17 mouse cellular contexts compared by ENCODE assay signal in the genomic region with DNA sequence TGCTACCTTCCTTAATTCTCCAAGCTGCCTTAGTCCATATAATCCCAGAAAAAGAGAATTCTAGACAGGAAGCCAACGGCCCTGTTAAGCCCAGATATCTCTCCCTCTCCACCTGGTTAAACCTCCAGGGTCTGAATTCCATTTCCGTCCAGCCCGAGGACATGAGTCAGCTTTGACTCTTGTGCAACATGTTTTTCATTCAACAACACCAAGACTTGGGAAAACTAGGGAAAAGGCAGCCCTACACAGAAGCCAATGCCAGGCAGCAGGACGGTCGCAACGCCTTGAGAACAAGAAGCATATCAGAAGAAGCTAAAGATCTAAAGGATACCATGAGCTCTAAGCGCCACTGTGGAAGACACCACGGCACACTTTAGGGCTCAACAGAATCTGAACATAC. TPM values are rescaled to one million over a fixed set of nuclear protein-coding genes. Genes with fewer than 3 reads are reported as not detected.
A peak's percentile ranks its signal among the peaks of the same experiment; 100 is the strongest.
DNase-seq lines count a peak whose midpoint lies in the region; ATAC-seq lines count a peak whose summit lies in the region.
"Had no signal": no experiment of that assay in that cellular context is flagged by ENCODE, and none has a peak within 500 bp of the region (broad histone marks: within the 10 kb centered on the region; RNA-seq: fewer than 3 reads in every experiment).

No protein-coding gene starts in this region.

- H3K4me1 ChIP-seq in heart, embryonic 11.5 days (ENCODE audit: control insufficient read depth, insufficient read depth, low read length), result peaks cover 7% of the 10 kb centered on the region; the same call in 1 of the 2 replicates
- peaks cover 21% of the 10 kb centered on the region; the same call in 1 of the 2 replicates for H3K4me1 ChIP-seq in liver, embryonic 15.5 days (replicated peaks)
- H3K4me1 ChIP-seq in liver, embryonic 12.5 days, result peaks cover 20% of the 10 kb centered on the region; the same call in 1 of the 2 replicates
- peaks cover 37% of the 10 kb centered on the region for H3K4me1 ChIP-seq in brown adipose tissue, adult 24 weeks (ENCODE audit: control insufficient read depth, insufficient read depth, insufficient read length, low read length)
- H3K4me1 ChIP-seq in midbrain, embryonic 10.5 days, result peaks cover 5% of the 10 kb centered on the region
- H3K4me1 ChIP-seq: midbrain, embryonic 15.5 days had no signal

- H3K9ac ChIP-seq in heart, embryonic 11.5 days (ENCODE audit: low read depth, low read length), result no peak overlapping the region
- H3K9ac ChIP-seq in liver, embryonic 15.5 days, result no peak overlapping the region
- no peak overlapping the region for H3K9ac ChIP-seq in liver, embryonic 12.5 days
- H3K9ac ChIP-seq: limb, embryonic 13.5 days; midbrain, embryonic 15.5 days had no signal

- WGBS in heart, embryonic 11.5 days (ENCODE audit: insufficient replicate concordance), result 70% methylated on average over 8 of the region's 8 CpGs
- WGBS in liver, embryonic 15.5 days (ENCODE audit: insufficient replicate concordance), result 65% methylated on average over 8 of the region's 8 CpGs
- 70% methylated on average over 8 of the region's 8 CpGs for WGBS in liver, embryonic 12.5 days (ENCODE audit: insufficient replicate concordance)
- 90% methylated on average over 8 of the region's 8 CpGs for WGBS in midbrain, embryonic 10.5 days

- H3K27ac ChIP-seq in heart, embryonic 11.5 days (ENCODE audit: low read depth, low read length), result no peak overlapping the region
- peak overlapping the region; percentile 16; the same call in 1 of the 2 replicates for H3K27ac ChIP-seq in liver, embryonic 15.5 days (replicated peaks)
- no peak overlapping the region for H3K27ac ChIP-seq in liver, embryonic 12.5 days
- H3K27ac ChIP-seq in brown adipose tissue, adult 24 weeks (replicated peaks; ENCODE audit: low read depth, low read length), result peak overlapping the region; percentile 96
- no peak overlapping the region for H3K27ac ChIP-seq in midbrain, embryonic 10.5 days (replicated peaks)
- H3K27ac ChIP-seq: embryonic facial prominence, embryonic 10.5 days; limb, embryonic 13.5 days; midbrain, embryonic 15.5 days had no signal

- H3K36me3 ChIP-seq in heart, embryonic 11.5 days (ENCODE audit: control insufficient read depth, insufficient read depth, low read length), result no peaks in the 10 kb centered on the region
- H3K36me3 ChIP-seq in liver, embryonic 15.5 days (replicated peaks), result no peaks in the 10 kb centered on the region
- no peaks in the 10 kb centered on the region for H3K36me3 ChIP-seq in liver, embryonic 12.5 days
- H3K36me3 ChIP-seq in midbrain, embryonic 10.5 days, result no peaks in the 10 kb centered on the region
- H3K36me3 ChIP-seq: embryonic facial prominence, embryonic 10.5 days; limb, embryonic 13.5 days; midbrain, embryonic 15.5 days had no signal

- no peaks in the 10 kb centered on the region for H3K27me3 ChIP-seq in heart, embryonic 11.5 days (ENCODE audit: control insufficient read depth, insufficient read depth, low read length)
- H3K27me3 ChIP-seq in liver, embryonic 15.5 days, result no peaks in the 10 kb centered on the region
- H3K27me3 ChIP-seq in liver, embryonic 12.5 days (replicated peaks), result no peaks in the 10 kb centered on the region
- no peaks in the 10 kb centered on the region for H3K27me3 ChIP-seq in midbrain, embryonic 10.5 days (ENCODE audit: low read depth, poor library complexity, severe bottlenecking)
- H3K27me3 ChIP-seq: limb, embryonic 13.5 days; midbrain, embryonic 15.5 days had no signal

- no peaks in the 10 kb centered on the region for H3K9me3 ChIP-seq in heart, embryonic 11.5 days (replicated peaks; ENCODE audit: control insufficient read depth, low read length)
- no peaks in the 10 kb centered on the region for H3K9me3 ChIP-seq in liver, embryonic 15.5 days (replicated peaks)
- no peaks in the 10 kb centered on the region for H3K9me3 ChIP-seq in liver, embryonic 12.5 days (replicated peaks)
- H3K9me3 ChIP-seq in midbrain, embryonic 10.5 days (replicated peaks), result no peaks in the 10 kb centered on the region
- H3K9me3 ChIP-seq: embryonic facial prominence, embryonic 10.5 days; limb, embryonic 13.5 days; midbrain, embryonic 15.5 days had no signal

- H3K4me2 ChIP-seq in heart, embryonic 11.5 days, result no peak overlapping the region
- H3K4me2 ChIP-seq in liver, embryonic 15.5 days, result no peak overlapping the region
- H3K4me2 ChIP-seq in liver, embryonic 12.5 days, result no peak overlapping the region
- H3K4me2 ChIP-seq: limb, embryonic 13.5 days; midbrain, embryonic 15.5 days had no signal

- no peak overlapping the region for H3K4me3 ChIP-seq in heart, embryonic 11.5 days (ENCODE audit: low read depth, low read length)
- no peak overlapping the region for H3K4me3 ChIP-seq in liver, embryonic 15.5 days (replicated peaks)
- H3K4me3 ChIP-seq in liver, embryonic 12.5 days, result no peak overlapping the region
- H3K4me3 ChIP-seq in brown adipose tissue, adult 24 weeks (ENCODE audit: insufficient read depth, low read depth, low read length), result peak overlapping the region; percentile 55
- no peak overlapping the region for H3K4me3 ChIP-seq in midbrain, embryonic 10.5 days
- H3K4me3 ChIP-seq: embryonic facial prominence, embryonic 10.5 days; erythroblast, embryonic 14.5 days; limb, embryonic 13.5 days; midbrain, embryonic 15.5 days had no signal

- no peak for ATAC-seq in heart, embryonic 11.5 days (replicated peaks; ENCODE audit: insufficient number of reproducible peaks, low FRiP score, low TSS enrichment)
- ATAC-seq in liver, embryonic 15.5 days (ENCODE audit: insufficient read depth), result peak; percentile 50; the same call in 1 of the 2 replicates
- no peak for ATAC-seq in liver, embryonic 12.5 days
- ATAC-seq: forebrain, embryonic 16.5 days; inflammation-experienced regulatory T-cells, adult 6 months; midbrain, embryonic 15.5 days had no signal

- peak; percentile 64 to 66 for DNase-seq in heart, adult 18-20 months
- DNase-seq in yolk sac, embryonic 10.5 days (ENCODE audit: low spot score), result peak; percentile 77
- no peak for DNase-seq in midbrain, embryonic 10.5 days (ENCODE audit: low spot score)
- DNase-seq: cerebellum, adult 11 months; cerebellum, postnatal 25 days; gastrocnemius, postnatal 14 days; thymus, postnatal 36 days had no signal

RNA-seq across cellular contexts. Expression of gene Tex2, which starts 32.8 kb away (rescaled TPM):
- total RNA-seq in heart, adult 18-20 months (2021), result 10 to 100 TPM; 41.5 to 42.0 TPM
- polyA plus RNA-seq in heart, embryonic 11.5 days (2014; fragmentation: Nextera tagmentation; extraction: Ambion mirVana), result 12.3 and 14.9 TPM in 2 replicates
- 9.2 and 10.2 TPM in 2 replicates for polyA plus RNA-seq in liver, embryonic 15.5 days (2015; fragmentation: Nextera tagmentation; extraction: Ambion mirVana)
- polyA plus RNA-seq in liver, embryonic 12.5 days (2016; fragmentation: Nextera tagmentation; extraction: Ambion mirVana), result 11.3 and 11.7 TPM in 2 replicates
- 32.8 and 33.5 TPM in 2 replicates for polyA plus RNA-seq in brown adipose tissue, adult 24 weeks (2012; ENCODE audit: insufficient read depth, insufficient read length, missing spikeins)
- 5.6 and 7.5 TPM in 2 replicates for polyA plus RNA-seq in midbrain, embryonic 10.5 days (2016; fragmentation: Nextera tagmentation; extraction: Ambion mirVana)

Comparison
In these comparisons a context has a peak if more than half of its experiments do, and no peak if none do; other contexts are left out.
1. H3K27ac ChIP-seq: peak in liver, embryonic 15.5 days (single experiment) and brown adipose tissue, adult 24 weeks (single experiment); none in heart, embryonic 11.5 days (single experiment), liver, embryonic 12.5 days (single experiment) and midbrain, embryonic 10.5 days (single experiment).